In genomic region chr10:43002066-43002678, GRCm38 (mm10) we compare ENCODE assay signal across 8 mouse cellular contexts.
A peak's percentile ranks its signal among the peaks of the same experiment; 100 is the strongest.
DNase-seq lines count a peak whose midpoint lies in the region; ATAC-seq and TF ChIP-seq lines count a peak whose summit lies in the region.

No protein-coding gene starts in this region.

- peak overlapping the region; percentile 62 for H3K4me2 ChIP-seq in embryonic facial prominence, embryonic 14.5 days (ENCODE audit: low read depth, low read length)
- peak overlapping the region; percentile 29 for H3K4me2 ChIP-seq in hindbrain, embryonic 16.5 days (ENCODE audit: low read length)
- H3K4me2 ChIP-seq in liver, embryonic 14.5 days (ENCODE audit: low read depth): peak overlapping the region; percentile 55

- WGBS in embryonic facial prominence, embryonic 14.5 days: 11% methylated on average over 11 of the region's 13 CpGs
- WGBS in hindbrain, embryonic 16.5 days: 20% methylated on average over 13 of the region's 13 CpGs
- WGBS in liver, embryonic 14.5 days (ENCODE audit: insufficient replicate concordance): 13% methylated on average over 13 of the region's 13 CpGs

- no peak for TF ChIP-seq CTCF in liver, embryonic 14.5 days (IDR thresholded peaks at IDR 0.05; ENCODE audit: low read depth)

- H3K27ac ChIP-seq in embryonic facial prominence, embryonic 14.5 days (replicated peaks; ENCODE audit: low read depth, low read length): no peak overlapping the region; the same call in 1 of the 2 replicates
- H3K27ac ChIP-seq in hindbrain, embryonic 16.5 days (ENCODE audit: low read depth, low read length): no peak overlapping the region
- H3K27ac ChIP-seq in liver, embryonic 14.5 days: no peak overlapping the region

- no peaks in the 10 kb centered on the region for H3K27me3 ChIP-seq in embryonic facial prominence, embryonic 14.5 days (replicated peaks; ENCODE audit: control insufficient read depth, insufficient read depth, low read length)
- no peaks in the 10 kb centered on the region for H3K27me3 ChIP-seq in hindbrain, embryonic 16.5 days (replicated peaks; ENCODE audit: control insufficient read depth, insufficient read depth, low read length)
- peaks cover 3% of the 10 kb centered on the region for H3K27me3 ChIP-seq in liver, embryonic 14.5 days (ENCODE audit: control insufficient read depth, insufficient read depth, low read length)
- H3K27me3 ChIP-seq in splenic B cell, adult 2 months (ENCODE audit: control insufficient read depth, insufficient read depth, low read length, poor library complexity, severe bottlenecking): peaks cover 2% of the 10 kb centered on the region; the same call in 1 of the 2 replicates

- peak; percentile 11 for DNase-seq in NIH3T3 (ENCODE audit: low read depth)
- DNase-seq in embryonic facial prominence, embryonic 14.5 days (ENCODE audit: low spot score): peak; percentile 71
- DNase-seq in liver, embryonic 14.5 days (ENCODE audit: low read depth in 3 of 3, low spot score in 3 of 3): no peak
- peak; percentile 5 for DNase-seq in splenic B cell, adult 2 months (ENCODE audit: low read depth, low spot score)
- no peak for DNase-seq in gastrocnemius, postnatal 4 days (ENCODE audit: low spot score in 2 of 2)
- DNase-seq in right cerebral cortex, postnatal 36 days (ENCODE audit: low spot score in 2 of 2): no peak
- no peak for DNase-seq in urinary bladder, postnatal 36 days (ENCODE audit: low spot score in 2 of 2)

- no peaks in the 10 kb centered on the region for H3K36me3 ChIP-seq in embryonic facial prominence, embryonic 14.5 days (ENCODE audit: control insufficient read depth, insufficient read depth, low read length)
- H3K36me3 ChIP-seq in hindbrain, embryonic 16.5 days (ENCODE audit: control insufficient read depth, insufficient read depth, low read length): no peaks in the 10 kb centered on the region
- H3K36me3 ChIP-seq in liver, embryonic 14.5 days (replicated peaks; ENCODE audit: control insufficient read depth, insufficient read depth, low read depth): no peaks in the 10 kb centered on the region
- no peaks in the 10 kb centered on the region for H3K36me3 ChIP-seq in splenic B cell, adult 2 months (ENCODE audit: control insufficient read depth, insufficient read depth, low read length, poor library complexity, severe bottlenecking)

- no peak for TF ChIP-seq EP300 in liver, embryonic 14.5 days (IDR thresholded peaks at IDR 0.05; ENCODE audit: low read depth)

- H3K4me3 ChIP-seq in embryonic facial prominence, embryonic 14.5 days (ENCODE audit: low read depth, low read length): peak overlapping the region; percentile 32
- H3K4me3 ChIP-seq in hindbrain, embryonic 16.5 days (ENCODE audit: low read length): no peak overlapping the region
- no peak overlapping the region for H3K4me3 ChIP-seq in liver, embryonic 14.5 days (ENCODE audit: insufficient read depth in 1 of 2, low read depth in 2 of 2, low read length in 2 of 2)

- H3K9me3 ChIP-seq in embryonic facial prominence, embryonic 14.5 days (ENCODE audit: control insufficient read depth, low read length): no peaks in the 10 kb centered on the region
- no peaks in the 10 kb centered on the region for H3K9me3 ChIP-seq in hindbrain, embryonic 16.5 days (ENCODE audit: control insufficient read depth, low read length)
- H3K9me3 ChIP-seq in liver, embryonic 14.5 days (ENCODE audit: control insufficient read depth, low read length): no peaks in the 10 kb centered on the region

- peaks cover 16% of the 10 kb centered on the region for H3K4me1 ChIP-seq in embryonic facial prominence, embryonic 14.5 days (ENCODE audit: control insufficient read depth, insufficient read depth, low read length)
- H3K4me1 ChIP-seq in hindbrain, embryonic 16.5 days (ENCODE audit: control insufficient read depth, insufficient read depth, low read depth, low read length): no peaks in the 10 kb centered on the region
- no peaks in the 10 kb centered on the region for H3K4me1 ChIP-seq in liver, embryonic 14.5 days (replicated peaks; ENCODE audit: control insufficient read depth in 2 of 2, insufficient read depth in 2 of 2, low read length in 1 of 2)

- ATAC-seq in embryonic facial prominence, embryonic 14.5 days (ENCODE audit: low read depth): peak; percentile 20
- no peak for ATAC-seq in hindbrain, embryonic 16.5 days
- ATAC-seq in liver, embryonic 14.5 days (ENCODE audit: insufficient read depth): no peak

- H3K9ac ChIP-seq in embryonic facial prominence, embryonic 14.5 days (ENCODE audit: low read depth, low read length): 0 out of 2 replicates have a peak overlapping the region, but pooled peaks have one; percentile 55
- no peak overlapping the region for H3K9ac ChIP-seq in hindbrain, embryonic 16.5 days (ENCODE audit: low read depth, low read length)
- H3K9ac ChIP-seq in liver, embryonic 14.5 days (replicated peaks): no peak overlapping the region

Comparison
In these comparisons a context has a peak if more than half of its experiments do, and no peak if none do; other contexts are left out.
1. DNase-seq: peak in NIH3T3 (single experiment), embryonic facial prominence, embryonic 14.5 days (single experiment) and splenic B cell, adult 2 months (single experiment); none in liver, embryonic 14.5 days (0 of 3), gastrocnemius, postnatal 4 days (0 of 2), right cerebral cortex, postnatal 36 days (0 of 2) and urinary bladder, postnatal 36 days (0 of 2).
2. Peak in every context shown above with its lines, with median percentiles within 50 percentile points of each other: H3K4me2 ChIP-seq.